Mouse (Mus musculus) kidney, postnatal 36 days (tissue): ENCODE measurements around the gene Sucla2.

ENCODE experiments used
- DNase-seq, 2 experiments: peaks; one replicate each; pipeline ENCODE4 v3.0.0; 2021 to 2022; ENCODE audit warnings: mixed read lengths in 2 of 2

The Sucla2 gene

DNA sequence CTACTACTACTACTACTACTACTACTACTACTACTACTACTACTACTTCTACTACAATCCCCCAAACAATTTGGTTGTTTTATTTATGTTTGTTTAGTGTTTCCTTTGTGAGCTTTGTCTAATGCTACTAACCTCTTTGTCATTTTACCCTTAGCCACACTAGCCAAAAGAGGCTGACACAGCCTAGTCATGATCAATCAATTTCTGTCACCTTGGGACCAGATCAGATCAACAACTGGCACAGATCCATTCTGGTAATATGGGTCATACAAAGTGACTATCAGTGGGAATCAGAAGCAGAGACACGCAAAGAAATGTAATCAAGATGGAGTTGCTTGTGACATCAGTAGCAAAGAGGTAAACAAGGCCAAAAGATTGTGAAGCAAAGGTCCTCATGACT, 97.9 kb downstream of the Sucla2 start:
- no peak for DNase-seq

GRCm38 (mm10) chr14:73625469-73625868, 100.3 kb downstream of the Sucla2 start:
- peak; percentile 15 to 39 for DNase-seq

DNA sequence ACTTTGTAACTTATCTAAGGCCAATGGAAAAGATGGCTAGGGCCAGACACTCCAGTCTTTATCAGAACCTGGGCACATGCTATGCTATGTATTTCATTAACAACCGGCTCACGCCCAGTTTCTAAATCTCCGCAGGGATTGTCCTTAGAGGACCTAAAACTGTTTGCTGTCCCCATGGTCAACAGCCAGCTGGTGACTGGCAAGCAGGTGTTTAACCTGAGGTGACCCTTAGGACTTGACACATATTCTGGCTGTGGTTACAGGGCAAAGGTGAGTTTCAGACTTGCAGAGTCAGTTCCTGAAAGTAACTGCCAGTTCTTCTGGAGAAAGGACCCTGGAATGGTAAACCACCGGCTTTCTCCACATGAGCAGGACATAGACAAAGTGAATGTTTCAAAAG, 106.4 kb downstream of the Sucla2 start:
- DNase-seq = peak; percentile 71 to 76

DNA sequence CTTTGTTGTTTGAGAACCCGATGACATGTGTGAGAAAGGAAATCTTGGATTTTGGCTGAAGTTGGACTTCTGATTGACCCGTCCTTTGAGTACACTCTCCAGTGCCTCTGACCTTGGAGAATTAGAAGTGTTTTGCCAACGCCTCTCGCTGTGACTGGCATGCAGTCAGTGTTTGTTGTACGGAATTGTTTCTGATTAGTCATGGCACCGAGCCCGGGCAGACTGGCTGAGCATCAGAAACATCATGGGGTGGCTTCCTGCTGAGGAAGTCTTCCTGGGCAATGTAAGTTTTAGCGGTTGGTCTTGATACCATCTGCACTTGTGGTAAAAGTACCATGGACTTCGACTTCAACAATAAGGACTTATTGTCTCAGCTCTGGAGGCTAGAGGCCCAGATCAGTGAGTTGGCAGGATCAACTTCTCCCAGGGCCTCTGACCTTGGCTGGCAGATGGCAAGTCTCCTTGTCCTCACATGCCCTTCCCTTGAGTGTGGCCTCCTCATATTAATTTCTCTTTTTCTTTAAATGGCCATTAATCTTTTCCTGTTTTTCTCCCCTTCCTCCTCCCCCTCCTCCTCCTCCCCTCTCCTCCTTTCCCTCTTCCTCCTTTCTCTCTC, 107.6 kb downstream of the Sucla2 start:
- DNase-seq = peak; percentile 54 to 71

DNA sequence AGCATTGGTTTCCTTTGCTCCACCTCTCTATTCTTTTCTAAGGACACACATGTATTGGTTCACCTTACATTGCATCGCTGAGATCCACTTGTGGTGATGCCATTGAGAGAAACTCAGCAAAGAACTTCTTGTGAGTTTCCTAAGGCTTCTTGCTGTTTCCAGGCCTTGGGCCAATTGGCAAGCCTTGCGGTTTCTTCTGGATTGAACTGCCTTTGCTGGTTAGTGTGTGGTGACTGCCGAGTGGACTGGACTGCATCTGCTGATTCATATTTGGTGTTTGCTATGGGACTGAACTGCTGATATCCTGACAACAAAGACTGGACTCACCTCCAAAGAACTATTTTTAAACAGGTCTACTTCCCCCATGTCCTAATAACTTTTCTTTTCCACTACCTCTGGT, 109.2 kb downstream of the Sucla2 start:
- DNase-seq = peak; percentile 9 to 53

- peak; percentile 16 to 57 for DNase-seq
These were observed 112.3 kb downstream of the Sucla2 start for GRCm38 (mm10) chr14:73637460-73637859.
